Mouse (Mus musculus) kidney, adult 2 months (tissue): ENCODE measurements at regions not wholly inside any gene's neighbourhood (a gene's known extent, or its start where the extent isn't known, plus 50 kb on each side); places are given as distances from the start of the nearest gene placed in this dataset.

ENCODE experiments used
- DNase-seq: peaks from one replicate; pipeline ENCODE4 v3.0.0; 2021
- H3K27ac ChIP-seq: fragments of 200-500 bp; 2 replicates; pipeline ENCODE4 v1.5.1; 2012; ENCODE audit warnings: low read depth, low read length, control low read depth, inconsistent platforms; ENCODE audit not compliant: insufficient read depth
- H3K27me3 ChIP-seq: fragments of 200-500 bp; replicated peaks from 2 replicates; pipeline ENCODE4 v1.6.1; 2012; ENCODE audit warnings: mild to moderate bottlenecking, moderate library complexity, low read length, inconsistent platforms; ENCODE audit not compliant: control insufficient read depth, insufficient read depth
- H3K36me3 ChIP-seq: fragments of 200-500 bp; 2 replicates; pipeline ENCODE4 v1.6.1; 2012; ENCODE audit warnings: mild to moderate bottlenecking, moderate library complexity, low read length, inconsistent platforms; ENCODE audit not compliant: control insufficient read depth, insufficient read depth
- H3K4me1 ChIP-seq: fragments of 200-500 bp; 2 replicates; pipeline ENCODE4 v1.6.1; 2011; ENCODE audit warnings: low read length; ENCODE audit not compliant: control insufficient read depth, insufficient read depth
- H3K4me3 ChIP-seq: fragments of 200-500 bp; 2 replicates; pipeline ENCODE4 v1.5.1; 2011; ENCODE audit warnings: mild to moderate bottlenecking, low read depth, low read length, control low read depth; ENCODE audit not compliant: insufficient read depth
- CTCF ChIP-seq: fragments of 200-500 bp; conservative IDR thresholded peaks from 2 replicates; pipeline ENCODE4 v1.5.1; 2011; ENCODE audit warnings: low read depth, mild to moderate bottlenecking, control low read depth, low read length, moderate library complexity, mixed read lengths; ENCODE audit not compliant: insufficient read depth, insufficient read length
- POLR2A ChIP-seq: fragments of 200-500 bp; IDR thresholded peaks from one replicate; pipeline ENCODE4 v1.6.1; 2011; ENCODE audit warnings: low read depth, low read length, control low read depth
- WGBS: fragments of 180-500 bp; shearing (Covaris S2); methylation state at CpG from one replicate; pipeline ENCODE4 v1.1.7; 2018; 5-methylcytosine and 5-hydroxymethylcytosine counted together

DNA sequence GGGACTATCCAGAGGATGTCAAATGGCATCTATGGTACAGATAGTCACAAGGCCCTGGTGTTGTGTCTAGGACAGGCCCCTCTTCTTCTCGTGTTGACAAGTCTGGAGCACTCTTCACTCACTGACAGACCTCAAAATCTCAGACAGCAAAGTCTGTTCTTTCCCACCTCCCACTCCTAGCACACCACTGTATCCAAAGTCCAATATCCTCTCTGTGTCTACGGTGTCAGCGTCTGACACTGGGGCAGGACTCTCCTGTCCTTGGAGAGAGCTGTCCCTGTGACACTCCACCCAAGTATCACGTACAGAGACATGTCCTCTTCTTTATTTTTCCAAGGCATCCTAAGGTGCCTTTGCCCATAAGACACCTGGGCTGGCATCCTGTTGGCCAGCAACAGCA is 139.0 kb upstream of the Nsun2 start:
- Histone ChIP-seq H3K4me1 (no peaks in the 10 kb centered on the region), H3K4me3 (no peak overlapping the region), H3K36me3 (no peaks in the 10 kb centered on the region), H3K27me3 (no peaks in the 10 kb centered on the region), H3K27ac (no peak overlapping the region)
- DNase-seq, result no peak
- 60% methylated on average over 4 of the region's 4 CpGs for WGBS
- TF ChIP-seq CTCF (no peak), POLR2A (no peak)

DNA sequence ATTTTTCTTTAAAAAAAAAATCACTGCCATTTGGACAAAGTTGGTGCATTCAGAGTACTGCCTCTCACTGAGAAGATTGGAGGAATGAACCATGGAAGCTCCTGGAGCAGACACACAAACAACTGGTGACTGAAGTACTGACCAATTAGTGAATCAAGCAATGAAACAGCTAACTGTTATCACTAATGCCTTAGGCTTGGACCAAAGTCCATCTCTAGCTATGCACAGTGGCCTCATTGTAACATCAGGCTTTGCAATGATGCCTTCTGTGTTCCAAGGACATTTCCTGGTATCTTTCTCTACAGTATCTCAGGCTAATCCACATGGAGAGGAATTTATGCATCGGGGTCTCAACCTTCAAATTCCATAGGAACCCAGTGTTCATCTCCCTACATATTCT is 123.2 kb upstream of the Nsun2 start:
- TF ChIP-seq POLR2A (no peak), CTCF (no peak)
- DNase-seq, result no peak
- 81% methylated on average over 1 of the region's 1 CpGs for WGBS

DNA sequence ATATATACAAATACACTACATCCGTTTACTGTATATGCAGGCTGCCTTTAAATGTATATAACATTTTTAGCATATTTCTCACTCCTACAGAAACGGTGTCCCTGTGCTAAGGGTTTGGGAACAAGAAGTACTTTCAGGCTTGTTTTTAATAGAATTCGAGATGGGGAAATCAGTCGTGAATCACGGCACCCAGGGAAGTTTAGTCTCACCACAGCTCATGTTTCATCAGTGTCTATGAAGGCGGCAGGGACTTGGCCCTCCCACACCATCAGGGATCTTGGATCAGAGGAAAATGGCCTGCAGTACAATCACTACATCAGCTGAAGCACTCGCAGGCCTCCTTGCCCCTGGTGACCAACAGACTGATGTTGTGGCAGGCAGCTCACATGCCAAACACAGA is 118.7 kb upstream of the Nsun2 start:
- H3K27ac ChIP-seq, result no peak overlapping the region
- TF ChIP-seq POLR2A (no peak), CTCF (no peak)
- no peaks in the 10 kb centered on the region for H3K36me3 ChIP-seq
- no peaks in the 10 kb centered on the region for H3K27me3 ChIP-seq
- H3K4me3 ChIP-seq, result no peak overlapping the region
- H3K4me1 ChIP-seq, result no peaks in the 10 kb centered on the region
- WGBS, result 33% methylated on average over 7 of the region's 7 CpGs
- DNase-seq, result no peak

More for the DNA sequence above, 123.2 kb upstream of the Nsun2 start:
- Histone ChIP-seq H3K27me3 (no peaks in the 10 kb centered on the region), H3K27ac (no peak overlapping the region), H3K4me1 (no peaks in the 10 kb centered on the region), H3K36me3 (no peaks in the 10 kb centered on the region), H3K4me3 (no peak overlapping the region)

DNA sequence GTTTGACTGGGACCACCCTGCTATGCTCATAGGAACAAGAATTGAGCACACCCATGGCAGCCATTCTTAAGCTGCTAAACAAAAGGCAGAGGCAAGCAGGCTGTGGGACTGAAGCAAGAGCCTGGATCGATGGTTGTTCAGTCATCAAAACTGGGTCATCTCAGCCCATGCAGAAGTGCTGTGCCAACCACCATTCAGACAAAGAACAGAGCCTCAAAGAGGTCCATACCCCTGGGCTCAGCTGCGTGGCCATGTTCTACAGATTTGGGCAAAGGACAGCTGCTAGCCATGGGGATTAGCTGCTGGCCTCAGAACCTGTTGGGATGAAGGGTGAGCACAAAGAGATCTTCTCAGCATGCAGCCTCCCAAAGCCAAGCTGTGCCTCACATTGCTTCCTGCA is 116.8 kb upstream of the Nsun2 start:
- no peak overlapping the region for H3K4me3 ChIP-seq
- DNase-seq, result no peak
- WGBS, result 89% methylated on average over 2 of the region's 2 CpGs
- no peaks in the 10 kb centered on the region for H3K36me3 ChIP-seq
- H3K4me1 ChIP-seq, result no peaks in the 10 kb centered on the region
- no peaks in the 10 kb centered on the region for H3K27me3 ChIP-seq
- TF ChIP-seq POLR2A (no peak), CTCF (no peak)
- H3K27ac ChIP-seq, result no peak overlapping the region

DNA sequence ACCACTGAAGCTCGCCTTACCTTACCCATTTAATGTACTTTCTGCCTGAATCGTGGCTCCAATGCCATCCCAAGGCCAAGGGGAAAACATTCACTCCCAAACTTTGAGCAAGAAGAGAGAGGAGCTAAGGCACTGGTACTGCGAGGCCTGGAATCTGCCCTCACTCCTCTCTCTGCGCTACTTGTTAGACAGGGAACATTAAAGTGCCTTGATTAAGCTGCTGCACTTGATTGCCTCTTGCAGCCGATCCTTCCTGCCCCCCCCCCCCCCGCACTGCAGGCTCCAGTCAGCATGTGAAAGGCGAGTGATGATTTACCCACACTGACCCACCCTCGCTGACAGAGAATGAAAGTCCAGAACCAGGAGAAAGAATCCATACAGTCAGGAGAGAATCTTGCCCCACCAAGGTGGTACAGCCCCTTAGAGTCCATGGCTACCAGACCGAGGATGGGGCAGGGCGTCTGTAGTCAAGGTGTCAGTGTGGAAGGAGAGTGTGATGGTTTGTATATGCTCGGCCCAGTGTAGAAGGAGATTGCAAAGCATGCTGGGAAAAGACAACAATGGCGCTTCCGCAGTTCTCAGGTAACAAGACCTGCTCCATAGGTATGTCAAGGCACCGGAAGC is 115.6 kb upstream of the Nsun2 start:
- H3K27me3 ChIP-seq, result no peaks in the 10 kb centered on the region
- DNase-seq, result no peak
- WGBS, result 39% methylated on average over 14 of the region's 14 CpGs
- TF ChIP-seq CTCF, result no peak
- H3K4me1 ChIP-seq, result no peaks in the 10 kb centered on the region
- no peak overlapping the region for H3K4me3 ChIP-seq
- no peak overlapping the region for H3K27ac ChIP-seq
- H3K36me3 ChIP-seq, result no peaks in the 10 kb centered on the region

DNA sequence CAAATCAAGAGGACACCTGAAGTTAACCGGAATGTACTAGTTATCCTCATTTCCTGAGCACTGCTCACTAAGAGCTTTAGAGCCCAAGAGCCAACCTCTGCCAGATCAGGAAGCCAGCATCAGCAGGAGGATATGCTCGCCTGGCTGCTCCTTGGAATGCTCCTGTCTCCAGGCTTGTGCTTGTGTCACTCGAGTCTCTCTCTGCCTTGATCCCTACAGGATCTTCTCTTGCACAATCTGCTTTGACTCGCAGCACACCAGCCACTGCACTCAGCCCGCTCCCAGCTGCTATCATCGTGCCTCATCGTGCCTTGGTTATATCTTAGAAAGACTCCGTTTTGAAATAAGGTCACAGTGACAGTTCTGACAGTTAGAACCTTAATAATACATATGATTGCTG is 113.4 kb upstream of the Nsun2 start:
- no peaks in the 10 kb centered on the region for H3K27me3 ChIP-seq
- no peak overlapping the region for H3K4me3 ChIP-seq
- no peak overlapping the region for H3K27ac ChIP-seq
- no peaks in the 10 kb centered on the region for H3K36me3 ChIP-seq
- no peak for TF ChIP-seq POLR2A
- no peak for TF ChIP-seq CTCF
- WGBS, result 84% methylated on average over 8 of the region's 8 CpGs
- no peaks in the 10 kb centered on the region for H3K4me1 ChIP-seq
- no peak for DNase-seq

DNA sequence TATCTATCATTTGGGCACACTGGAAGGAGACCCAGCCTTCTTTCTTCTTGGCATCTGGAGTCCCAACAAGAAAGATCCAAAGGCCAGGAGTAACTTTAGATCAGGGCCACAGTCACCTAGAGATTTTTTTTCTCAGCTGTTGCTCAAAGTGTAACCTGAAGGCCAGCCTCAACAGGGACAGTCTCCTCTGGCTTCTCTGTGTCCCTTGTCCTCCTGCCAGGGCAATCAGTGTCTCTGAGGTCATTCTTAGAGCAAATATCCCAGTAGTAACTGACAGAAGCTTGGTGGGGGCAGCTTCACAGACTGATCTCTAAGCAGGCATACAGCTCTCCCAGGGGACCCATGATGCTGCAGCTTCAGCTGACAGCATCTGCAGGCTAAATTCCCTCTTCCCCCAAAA is 111.6 kb upstream of the Nsun2 start:
- Histone ChIP-seq H3K4me1 (no peaks in the 10 kb centered on the region), H3K27me3 (no peaks in the 10 kb centered on the region), H3K27ac (no peak overlapping the region), H3K4me3 (no peak overlapping the region), H3K36me3 (no peaks in the 10 kb centered on the region)
- no peak for DNase-seq
- TF ChIP-seq POLR2A, result no peak

DNA sequence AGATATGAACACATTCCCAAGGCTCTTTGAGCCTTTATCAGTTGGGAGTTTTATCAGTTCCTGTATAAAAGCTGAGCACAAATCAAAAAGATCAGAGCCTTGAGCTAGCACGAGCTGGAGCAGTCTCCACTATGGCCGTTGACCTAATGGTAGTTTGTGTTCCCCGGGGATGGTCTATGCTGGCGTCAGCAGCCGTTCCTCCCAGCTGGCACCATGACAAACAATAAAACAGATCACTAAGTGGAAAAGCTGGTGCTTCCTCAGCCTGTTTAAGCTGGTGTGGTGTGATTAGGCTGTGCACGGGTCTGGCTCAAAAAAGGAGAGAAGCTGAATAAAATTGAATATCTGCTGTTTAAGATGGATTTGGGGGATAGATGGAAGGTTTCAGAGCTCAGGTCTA is 107.4 kb upstream of the Nsun2 start:
- H3K27me3 ChIP-seq, result no peaks in the 10 kb centered on the region
- no peak for TF ChIP-seq POLR2A
- no peak for TF ChIP-seq CTCF
- peak; percentile 73 for DNase-seq
- no peak overlapping the region for H3K4me3 ChIP-seq
- no peaks in the 10 kb centered on the region for H3K36me3 ChIP-seq
- H3K27ac ChIP-seq, result no peak overlapping the region
- no peaks in the 10 kb centered on the region for H3K4me1 ChIP-seq
- WGBS, result 17% methylated on average over 6 of the region's 6 CpGs
